Mouse (Mus musculus) heart, postnatal 0 days (tissue): ENCODE results near the gene Ppp1r12b. TPM values are rescaled to one million over a fixed set of nuclear protein-coding genes. Genes with fewer than 3 reads are reported as not detected.

Experiments used
- ATAC-seq: fragments of 200-750 bp; cut with Nextera tagmentation; 2 replicates; pipeline ENCODE4 v1.8.0; 2017; ENCODE audit warnings: low read depth, moderate number of reproducible peaks, moderate library complexity; ENCODE audit not compliant: insufficient read depth
- DNase-seq: peaks from one replicate; pipeline ENCODE4 v3.0.0-alpha.2; 2016; ENCODE audit warnings: low spot score
- H3K27ac ChIP-seq: fragments of 300-500 bp; sonication (generic); 2 replicates; pipeline ENCODE4 v1.5.1; 2014; ENCODE audit warnings: low read depth, mild to moderate bottlenecking
- H3K27me3 ChIP-seq: fragments of 300-500 bp; sonication (generic); 2 replicates; pipeline ENCODE4 v1.6.1; 2014; ENCODE audit warnings: low read length, mixed read lengths; ENCODE audit not compliant: control insufficient read depth, insufficient read depth
- H3K36me3 ChIP-seq: fragments of 300-500 bp; sonication (generic); replicated peaks from 2 replicates; pipeline ENCODE4 v1.6.1; 2014; ENCODE audit warnings: low read length, mixed read lengths; ENCODE audit not compliant: control insufficient read depth, insufficient read depth
- H3K4me1 ChIP-seq: fragments of 300-500 bp; sonication (generic); 2 replicates; pipeline ENCODE4 v1.6.1; 2014; ENCODE audit warnings: antibody characterized with exemption; ENCODE audit not compliant: control insufficient read depth, insufficient read depth
- H3K4me2 ChIP-seq: fragments of 300-500 bp; sonication (generic); 2 replicates; pipeline ENCODE4 v1.6.1; 2014; ENCODE audit warnings: low read depth, mild to moderate bottlenecking, low read length, moderate library complexity
- H3K4me3 ChIP-seq: fragments of 300-500 bp; sonication (generic); 2 replicates; pipeline ENCODE4 v1.5.1; 2014; ENCODE audit warnings: low read depth, low read length
- H3K9ac ChIP-seq: fragments of 300-500 bp; sonication (generic); replicated peaks from 2 replicates; pipeline ENCODE4 v1.6.1; 2014; ENCODE audit warnings: low read depth, low read length, mixed read lengths
- H3K9me3 ChIP-seq: fragments of 300-500 bp; sonication (generic); replicated peaks from 2 replicates; pipeline ENCODE4 v1.6.1; 2016; ENCODE audit warnings: low read length; ENCODE audit not compliant: control insufficient read depth
- CTCF ChIP-seq: IDR thresholded peaks from 2 replicates; pipeline ENCODE4 v1.5.1; 2016; ENCODE audit warnings: antibody characterized with exemption, control low read depth, low read depth
- EP300 ChIP-seq: IDR thresholded peaks from 2 replicates; pipeline ENCODE4 v1.6.1; 2016; ENCODE audit warnings: antibody characterized with exemption, low read depth
- WGBS: fragments of 180-500 bp; shearing (Covaris S2); extraction: QIAGEN DNeasy Blood & Tissue Kit; methylation state at CpG from one replicate; pipeline ENCODE4 v1.1.7; 2014; 5-methylcytosine and 5-hydroxymethylcytosine counted together
- polyA plus RNA-seq: library from polyadenylated mRNA; unstranded; fragments of >200 nt; fragmentation: Nextera tagmentation; extraction: Ambion mirVana; gene quantifications from 2 replicates; pipeline ENCODE4 v1.2.1, GENCODE M21; 2015
- total RNA-seq: library from RNA; depleted of rRNA; stranded (reverse); fragments of >200 nt; gene quantifications from 2 replicates; pipeline ENCODE4 v1.2.3, GENCODE M21; 2014; ENCODE audit warnings: low replicate concordance

The Ppp1r12b gene
- total and polyA plus RNA-seq, 2 experiments from 2014 or later = 23.0 to 69.9 TPM

- Histone ChIP-seq H3K9me3 (no peaks in the 10 kb centered on the region), H3K4me3 (no peak overlapping the region), H3K27ac (0 out of 2 replicates have a peak overlapping the region, but pooled peaks have one; percentile 15), H3K36me3 (peaks cover 22% of the 10 kb centered on the region), H3K4me2 (no peak overlapping the region), H3K9ac (no peak overlapping the region), H3K4me1 (peaks cover 3% of the 10 kb centered on the region; the same call in 1 of the 2 replicates), H3K27me3 (no peaks in the 10 kb centered on the region)
- DNase-seq (no peak), ATAC-seq (no peak)
- WGBS = 65% methylated on average over 2 of the region's 2 CpGs
- TF ChIP-seq CTCF (no peak), EP300 (no peak)
Observed at GRCm38 (mm10) chr1:134860538-134860937, 95.2 kb downstream of the Ppp1r12b start.

- peak; percentile 90 for DNase-seq
- peak overlapping the region; percentile 0; the same call in 1 of the 2 replicates for H3K4me2 ChIP-seq
- 18% methylated on average over 3 of the region's 3 CpGs for WGBS
Observed at GRCm38 (mm10) chr1:134858344-134859053, 97.2 kb downstream of the Ppp1r12b start.

DNA sequence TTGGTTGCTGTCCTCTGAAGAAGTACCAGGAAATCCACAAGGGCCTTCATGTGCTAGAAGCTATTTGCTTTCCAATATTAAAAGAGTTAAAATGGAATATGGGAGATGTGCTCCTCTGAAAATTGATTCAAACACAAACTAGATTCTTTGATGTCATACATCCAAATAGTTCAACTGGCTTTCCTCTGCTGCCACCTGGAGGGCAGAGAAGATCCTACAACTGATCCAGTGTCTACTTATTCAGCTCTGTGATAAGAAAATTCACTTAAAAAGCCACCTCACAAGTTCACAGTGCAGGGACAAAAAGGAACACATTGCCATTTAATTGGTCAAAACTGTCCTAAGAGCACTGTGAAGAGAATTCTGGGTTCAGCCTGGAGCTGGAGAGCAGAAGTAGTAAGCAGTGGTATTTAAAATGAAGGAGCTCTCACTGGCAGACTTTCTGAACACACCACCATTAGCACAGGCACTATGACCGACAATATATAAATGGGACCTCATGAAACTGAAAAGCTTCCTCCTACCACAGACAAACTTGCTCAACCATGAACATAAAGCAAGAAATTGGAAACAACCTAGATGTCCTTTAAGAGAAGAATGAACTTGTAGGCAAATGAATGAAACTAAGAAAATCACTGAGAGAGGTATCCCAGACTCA is 101.3 kb downstream of the Ppp1r12b start:
- Histone ChIP-seq H3K4me2 (no peak overlapping the region), H3K9ac (no peak overlapping the region), H3K4me3 (no peak overlapping the region), H3K9me3 (no peaks in the 10 kb centered on the region), H3K4me1 (no peaks in the 10 kb centered on the region), H3K36me3 (peaks cover 15% of the 10 kb centered on the region), H3K27ac (no peak overlapping the region), H3K27me3 (no peaks in the 10 kb centered on the region)
- peak; percentile 65 for DNase-seq
- WGBS = 68% methylated on average over 1 of the region's 1 CpGs
- peak; percentile 84 for TF ChIP-seq CTCF
- no peak for TF ChIP-seq EP300
- no peak for ATAC-seq

More at GRCm38 (mm10) chr1:134858344-134859053, 97.2 kb downstream of the Ppp1r12b start:
- Histone ChIP-seq H3K4me3 (no peak overlapping the region), H3K9ac (no peak overlapping the region), H3K9me3 (no peaks in the 10 kb centered on the region), H3K27ac (peak overlapping the region; percentile 69), H3K4me1 (no peaks in the 10 kb centered on the region), H3K27me3 (no peaks in the 10 kb centered on the region), H3K36me3 (peaks cover 10% of the 10 kb centered on the region)
- no peak for TF ChIP-seq CTCF
- no peak for TF ChIP-seq EP300
- peak; percentile 86 for ATAC-seq

GRCm38 (mm10) chr1:134852797-134853196 is 102.9 kb downstream of the Ppp1r12b start:
- H3K4me1 ChIP-seq = no peaks in the 10 kb centered on the region
- DNase-seq (no peak), ATAC-seq (no peak)
- 60% methylated on average over 3 of the region's 3 CpGs for WGBS
- no peak overlapping the region for H3K27ac ChIP-seq
- no peaks in the 10 kb centered on the region for H3K27me3 ChIP-seq
- no peak overlapping the region for H3K4me3 ChIP-seq
- H3K9ac ChIP-seq = no peak overlapping the region
- no peak for TF ChIP-seq EP300
- TF ChIP-seq CTCF = no peak
- H3K9me3 ChIP-seq = no peaks in the 10 kb centered on the region
- no peak overlapping the region for H3K4me2 ChIP-seq
- H3K36me3 ChIP-seq = peaks cover 15% of the 10 kb centered on the region

DNA sequence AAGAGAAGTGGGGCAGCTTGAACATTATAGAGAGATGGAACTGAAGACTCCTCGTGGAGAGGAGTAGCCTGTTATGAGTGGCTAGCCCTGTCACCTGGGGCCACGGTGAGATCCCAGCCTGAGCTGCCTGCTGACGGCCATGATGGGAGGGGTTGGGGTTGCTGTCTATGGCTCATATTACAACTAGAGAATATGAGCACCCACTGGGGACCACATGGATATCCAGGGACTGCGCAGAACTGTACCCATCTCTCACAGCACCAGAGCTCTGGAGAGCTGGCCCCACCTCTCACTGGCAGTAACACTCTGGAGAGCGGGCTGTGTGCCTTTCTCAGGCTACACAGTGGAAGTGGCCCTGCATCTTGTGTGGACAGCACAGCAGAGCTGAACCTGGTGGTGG is 104.5 kb downstream of the Ppp1r12b start:
- Histone ChIP-seq H3K9ac (no peak overlapping the region), H3K27me3 (no peaks in the 10 kb centered on the region), H3K9me3 (no peaks in the 10 kb centered on the region), H3K27ac (no peak overlapping the region), H3K4me2 (no peak overlapping the region), H3K36me3 (peaks cover 15% of the 10 kb centered on the region), H3K4me3 (no peak overlapping the region), H3K4me1 (peaks cover 6% of the 10 kb centered on the region; the same call in 1 of the 2 replicates)
- no peak for DNase-seq
- 87% methylated on average over 5 of the region's 5 CpGs for WGBS
- no peak for ATAC-seq
- TF ChIP-seq CTCF (no peak), EP300 (no peak)
